ENCODE assay signal across 8 mouse cellular contexts in genomic region chr3:58576137-58577066, GRCm38 (mm10). TPM values are rescaled to one million over a fixed set of nuclear protein-coding genes. Genes with fewer than 3 reads are reported as not detected.
A peak's percentile ranks its signal among the peaks of the same experiment; 100 is the strongest.
DNase-seq lines count a peak whose midpoint lies in the region; ATAC-seq and TF ChIP-seq lines count a peak whose summit lies in the region.

TSS of gene Selenot (plus strand) at chr3:58576636.

- H3K9ac ChIP-seq in hindbrain, postnatal 0 days (replicated peaks; ENCODE audit: low read length): peak within 1 kb of the TSS; percentile 93

- peak; percentile 94 for DNase-seq in WW6 (ENCODE audit: low read depth, low spot score)
- DNase-seq in cerebellum, postnatal 4 days (ENCODE audit: low spot score in 2 of 2): peak; percentile 98 to 99
- DNase-seq in gastrocnemius, adult 2 months: peak; percentile 98
- DNase-seq in hindbrain, postnatal 0 days (ENCODE audit: low spot score): peak; percentile 98
- DNase-seq in left cerebral cortex, adult 2 months (ENCODE audit: extremely low spot score in 1 of 2, low spot score in 2 of 2): peak; percentile 98 to 99
- peak; percentile 97 for DNase-seq in right cerebral cortex, adult 2 months (ENCODE audit: low spot score in 2 of 2)
- DNase-seq in urinary bladder, postnatal 14 days (ENCODE audit: low spot score): peak; percentile 95

- H3K4me1 ChIP-seq in hindbrain, postnatal 0 days (ENCODE audit: insufficient read depth, low read length): peaks cover 2% of the 10 kb centered on the region; the same call in 1 of the 2 replicates

- no peaks in the 10 kb centered on the region for H3K36me3 ChIP-seq in hindbrain, postnatal 0 days (ENCODE audit: insufficient read depth, low read length)

- WGBS in hindbrain, postnatal 0 days: 1% methylated on average over 53 of the region's 59 CpGs

- H3K27me3 ChIP-seq in hindbrain, postnatal 0 days (ENCODE audit: insufficient read depth, low read length): no peaks in the 10 kb centered on the region

- peak within 1 kb of the TSS; percentile 99 for H3K27ac ChIP-seq in gastrocnemius, adult 2 months
- H3K27ac ChIP-seq in hindbrain, postnatal 0 days: peak within 1 kb of the TSS; percentile 99
- peak within 1 kb of the TSS; percentile 99 for H3K27ac ChIP-seq in left cerebral cortex, adult 2 months

- no peaks in the 10 kb centered on the region for H3K9me3 ChIP-seq in hindbrain, postnatal 0 days (ENCODE audit: low read length)

- peak; percentile 19; the same call in 1 of the 2 replicates for TF ChIP-seq CTCF in gastrocnemius, adult 2 months (IDR thresholded peaks at IDR 0.05)
- no peak; the same call in 1 of the 2 replicates for TF ChIP-seq CTCF in hindbrain, postnatal 0 days (IDR thresholded peaks at IDR 0.05; ENCODE audit: low read depth)
- peak; percentile 11 for TF ChIP-seq CTCF in left cerebral cortex, adult 2 months (IDR thresholded peaks at IDR 0.05)

- peak within 1 kb of the TSS; percentile 83 for H3K4me3 ChIP-seq in gastrocnemius, adult 2 months
- H3K4me3 ChIP-seq in hindbrain, postnatal 0 days (ENCODE audit: low read length): peak within 1 kb of the TSS; percentile 66
- H3K4me3 ChIP-seq in left cerebral cortex, adult 2 months: peak within 1 kb of the TSS; percentile 73

- ATAC-seq in hindbrain, postnatal 0 days: peak; percentile 97
- ATAC-seq in megakaryocyte, adult 5-6 weeks (ENCODE audit: poor library complexity, severe bottlenecking): peak; percentile 91

- intact Hi-C loops in gastrocnemius, adult 2 months (cut with DNase I): loop anchor here (5.0 to 10.0 kb wide), 4 partner anchors 52 to 211 kb away; partner anchors contain the start of genes Eif2a, Serp1 and Siah2
- intact Hi-C loops in left cerebral cortex, adult 2 months (cut with DNase I): loop anchor here (2.0 to 5.0 kb wide), 5 partner anchors 52 to 431 kb away; partner anchors contain the start of genes Eif2a, Med12l and Serp1

- peak within 1 kb of the TSS; percentile 68 for H3K4me2 ChIP-seq in hindbrain, postnatal 0 days (ENCODE audit: low read depth, low read length)

RNA-seq across cellular contexts. Expression of gene Selenot, which starts in this region (rescaled TPM):
- 100 to 1,000 TPM; 119 to 136 TPM for total RNA-seq in gastrocnemius, adult 2 months (2021)
- total RNA-seq in hindbrain, postnatal 0 days (2014; rRNA removed): 186 and 211 TPM in 2 replicates
- 24.5 and 26.8 TPM in 2 replicates for polyA plus RNA-seq in hindbrain, postnatal 0 days (2015; fragmentation: Nextera tagmentation; extraction: Ambion mirVana)
- 100 to 1,000 TPM; 140 to 144 TPM for total RNA-seq in left cerebral cortex, adult 2 months (2021)
- total RNA-seq in megakaryocyte, adult 5-6 weeks (2015): 161 and 163 TPM in 2 replicates
- total RNA-seq in megakaryocyte, adult 5-6 weeks (2017): 203 and 210 TPM in 2 replicates

Comparison
In these comparisons a context has a peak if more than half of its experiments do, and no peak if none do; other contexts are left out.
1. Peak in every context shown above with its lines: DNase-seq, ATAC-seq, H3K4me3 ChIP-seq and H3K27ac ChIP-seq.